Mouse (Mus musculus) intestine, postnatal 0 days (tissue): ENCODE data around the gene Cnn2. TPM values are rescaled to one million over a fixed set of nuclear protein-coding genes. Genes with fewer than 3 reads are reported as not detected.
A peak's percentile ranks its signal among the peaks of the same experiment; 100 is the strongest.

Experiments used
- ATAC-seq: fragments of 200-750 bp; cut with Nextera tagmentation; 2 replicates; pipeline ENCODE4 v1.8.0; 2017; ENCODE audit warnings: mild to moderate bottlenecking, moderate TSS enrichment, moderate library complexity
- H3K27ac ChIP-seq: fragments of 300-500 bp; sonication (generic); 2 replicates; pipeline ENCODE4 v1.5.1; 2014; ENCODE audit warnings: mild to moderate bottlenecking, low read depth, low read length, moderate library complexity
- H3K27me3 ChIP-seq: fragments of 300-500 bp; sonication (generic); replicated peaks from 2 replicates; pipeline ENCODE4 v1.6.1; 2014; ENCODE audit warnings: low read length, mixed read lengths; ENCODE audit not compliant: control insufficient read depth, insufficient read depth
- H3K36me3 ChIP-seq: fragments of 300-500 bp; sonication (generic); 2 replicates; pipeline ENCODE4 v1.6.1; 2014; ENCODE audit warnings: mild to moderate bottlenecking, moderate library complexity; ENCODE audit not compliant: control insufficient read depth, insufficient read depth
- H3K4me1 ChIP-seq: fragments of 300-500 bp; sonication (generic); replicated peaks from 2 replicates; pipeline ENCODE4 v1.6.1; 2014; ENCODE audit warnings: antibody characterized with exemption, low read length, mixed read lengths; ENCODE audit not compliant: control insufficient read depth, insufficient read depth
- H3K4me2 ChIP-seq: fragments of 300-500 bp; sonication (generic); replicated peaks from 2 replicates; pipeline ENCODE4 v1.6.1; 2014; ENCODE audit warnings: low read depth, mild to moderate bottlenecking, moderate library complexity
- H3K4me3 ChIP-seq: fragments of 300-500 bp; sonication (generic); 2 replicates; pipeline ENCODE4 v1.5.1; 2014; ENCODE audit warnings: low read depth, low read length
- H3K9ac ChIP-seq: fragments of 300-500 bp; sonication (generic); 2 replicates; pipeline ENCODE4 v1.6.1; 2014; ENCODE audit warnings: mild to moderate bottlenecking, low read depth, low read length
- H3K9me3 ChIP-seq: fragments of 300-500 bp; sonication (generic); 2 replicates; pipeline ENCODE4 v1.6.1; 2016; ENCODE audit warnings: mixed run types; ENCODE audit not compliant: control insufficient read depth
- CTCF ChIP-seq: sonication (generic); IDR thresholded peaks from 2 replicates; pipeline ENCODE4 v1.5.1; 2016; ENCODE audit warnings: low read depth, mild to moderate bottlenecking, control low read depth, antibody characterized with exemption, moderate library complexity
- WGBS: fragments of 180-500 bp; shearing (Covaris S2); extraction: QIAGEN DNeasy Blood & Tissue Kit; methylation state at CpG from one replicate; pipeline ENCODE4 v1.1.7; 2014; 5-methylcytosine and 5-hydroxymethylcytosine counted together
- polyA plus RNA-seq: library from polyadenylated mRNA; unstranded; fragments of >200 nt; fragmentation: Nextera tagmentation; extraction: Ambion mirVana; gene quantifications from 2 replicates; pipeline ENCODE4 v1.2.1, GENCODE M21; 2015

The Cnn2 gene
- polyA plus RNA-seq, 1 experiment from 2014 or later: 109 TPM

GRCm38 (mm10) chr10:79997034-79997760 lies 8.8 kb downstream of the Cnn2 start:
- TF ChIP-seq CTCF: no peak

GRCm38 (mm10) chr10:79997819-79998218 lies 9.4 kb downstream of the Cnn2 start:
- no peak for TF ChIP-seq CTCF
- 21% methylated on average over 15 of the region's 15 CpGs for WGBS
- no peaks in the 10 kb centered on the region for H3K4me1 ChIP-seq
- H3K4me2 ChIP-seq: peak overlapping the region; percentile 94
- no peaks in the 10 kb centered on the region for H3K9me3 ChIP-seq
- no peak overlapping the region for H3K9ac ChIP-seq
- H3K27ac ChIP-seq: no peak overlapping the region
- H3K4me3 ChIP-seq: peak overlapping the region; percentile 55
- peaks cover 20% of the 10 kb centered on the region for H3K36me3 ChIP-seq
- H3K27me3 ChIP-seq: no peaks in the 10 kb centered on the region
- no peak for ATAC-seq

More at GRCm38 (mm10) chr10:79997034-79997760, 8.8 kb downstream of the Cnn2 start:
- peak; percentile 23 for ATAC-seq
- Histone ChIP-seq H3K9ac (peak overlapping the region; percentile 57), H3K4me2 (peak overlapping the region; percentile 94), H3K36me3 (peaks cover 26% of the 10 kb centered on the region), H3K4me3 (peak overlapping the region; percentile 55), H3K27me3 (no peaks in the 10 kb centered on the region), H3K9me3 (no peaks in the 10 kb centered on the region), H3K27ac (peak overlapping the region; percentile 23; the same call in 1 of the 2 replicates), H3K4me1 (no peaks in the 10 kb centered on the region)
- WGBS: 2% methylated on average over 35 of the region's 35 CpGs

DNA sequence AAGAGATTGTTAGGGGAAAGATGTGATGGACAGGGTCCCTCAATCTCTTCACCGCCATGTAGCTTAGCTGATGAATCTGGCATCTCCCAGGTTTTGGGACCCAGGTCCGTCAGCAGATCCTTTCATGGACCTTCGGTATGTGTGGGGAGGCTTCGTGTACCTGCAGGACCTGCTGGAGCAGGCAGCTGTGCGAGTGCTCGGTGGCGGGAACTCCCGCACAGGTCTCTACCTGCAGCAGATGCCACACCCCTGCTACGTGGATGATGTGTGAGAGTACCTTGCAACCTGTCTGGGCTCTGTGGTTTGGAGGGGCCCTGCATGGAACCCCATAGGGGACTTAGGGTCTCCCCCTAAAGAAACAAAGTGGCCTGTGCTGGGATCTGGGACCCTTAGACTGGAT lies 13.6 kb downstream of the Cnn2 start:
- no peaks in the 10 kb centered on the region for H3K27me3 ChIP-seq
- H3K9me3 ChIP-seq: no peaks in the 10 kb centered on the region
- peaks cover 5% of the 10 kb centered on the region; the same call in 1 of the 2 replicates for H3K36me3 ChIP-seq
- 78% methylated on average over 9 of the region's 9 CpGs for WGBS
- TF ChIP-seq CTCF: no peak
- no peak overlapping the region for H3K4me3 ChIP-seq
- H3K9ac ChIP-seq: no peak overlapping the region
- H3K27ac ChIP-seq: no peak overlapping the region
- ATAC-seq: no peak
- no peak overlapping the region for H3K4me2 ChIP-seq
- no peaks in the 10 kb centered on the region for H3K4me1 ChIP-seq

- Histone ChIP-seq H3K4me2 (no peak overlapping the region), H3K4me1 (no peaks in the 10 kb centered on the region), H3K27me3 (no peaks in the 10 kb centered on the region), H3K4me3 (no peak overlapping the region), H3K27ac (no peak overlapping the region), H3K9ac (no peak overlapping the region), H3K9me3 (no peaks in the 10 kb centered on the region), H3K36me3 (peaks cover 8% of the 10 kb centered on the region; the same call in 1 of the 2 replicates)
- TF ChIP-seq CTCF: no peak
- 59% methylated on average over 20 of the region's 21 CpGs for WGBS
- ATAC-seq: no peak
These were observed 14.4 kb downstream of the Cnn2 start for GRCm38 (mm10) chr10:80002829-80003228.

GRCm38 (mm10) chr10:80003374-80004232 lies 15.2 kb downstream of the Cnn2 start:
- TF ChIP-seq CTCF: no peak
- no peak for ATAC-seq
- 57% methylated on average over 9 of the region's 9 CpGs for WGBS
- H3K9me3 ChIP-seq: no peaks in the 10 kb centered on the region
- no peak overlapping the region; the same call in 1 of the 2 replicates for H3K9ac ChIP-seq
- no peaks in the 10 kb centered on the region for H3K27me3 ChIP-seq
- H3K4me2 ChIP-seq: no peak overlapping the region
- peaks cover 16% of the 10 kb centered on the region; the same call in 1 of the 2 replicates for H3K36me3 ChIP-seq
- no peak overlapping the region for H3K27ac ChIP-seq
- no peak overlapping the region for H3K4me3 ChIP-seq
- H3K4me1 ChIP-seq: no peaks in the 10 kb centered on the region

DNA sequence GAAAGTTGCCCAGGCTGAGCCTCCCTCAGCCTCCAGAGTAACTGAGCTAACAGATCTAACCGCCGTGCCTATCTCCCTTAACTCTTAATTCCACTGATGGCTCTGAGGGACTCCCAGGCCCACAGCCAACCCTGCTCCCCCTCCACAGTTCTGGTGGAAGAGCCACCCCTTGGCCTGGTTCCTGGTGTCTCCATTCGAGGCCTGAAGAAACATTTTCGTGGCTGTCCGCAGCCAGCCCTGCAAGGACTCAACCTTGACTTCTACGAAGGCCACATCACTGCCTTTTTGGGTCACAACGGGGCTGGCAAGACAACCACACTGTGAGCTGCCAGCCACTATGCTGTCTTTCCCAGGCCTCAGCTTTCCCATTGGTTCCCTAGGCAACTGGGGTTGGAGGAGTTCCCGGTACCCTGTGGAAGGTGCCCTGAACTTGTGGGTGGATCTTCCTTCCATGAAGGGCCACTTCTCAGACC lies 15.9 kb downstream of the Cnn2 start:
- Histone ChIP-seq H3K27me3 (no peaks in the 10 kb centered on the region), H3K4me2 (no peak overlapping the region), H3K36me3 (peaks cover 17% of the 10 kb centered on the region; the same call in 1 of the 2 replicates), H3K4me3 (no peak overlapping the region), H3K4me1 (no peaks in the 10 kb centered on the region), H3K9me3 (no peaks in the 10 kb centered on the region), H3K27ac (no peak overlapping the region), H3K9ac (no peak overlapping the region)
- TF ChIP-seq CTCF: no peak
- ATAC-seq: no peak
- 87% methylated on average over 8 of the region's 8 CpGs for WGBS
